Mouse (Mus musculus) urinary bladder, postnatal 4 days (tissue): ENCODE measurements around the gene Gm6034.
A peak's percentile ranks its signal among the peaks of the same experiment; 100 is the strongest.
"Not testable (repeated sequence)": the region's sequence is repeated elsewhere in the genome, so short reads cannot be mapped to it uniquely, and the experiment has no call there.

Source experiments
- DNase-seq, 2 experiments: peaks; one replicate each; pipeline ENCODE4 v3.0.0; 2021 to 2022; ENCODE audit warnings: low spot score in 2 of 2

Gene Gm6034

DNA sequence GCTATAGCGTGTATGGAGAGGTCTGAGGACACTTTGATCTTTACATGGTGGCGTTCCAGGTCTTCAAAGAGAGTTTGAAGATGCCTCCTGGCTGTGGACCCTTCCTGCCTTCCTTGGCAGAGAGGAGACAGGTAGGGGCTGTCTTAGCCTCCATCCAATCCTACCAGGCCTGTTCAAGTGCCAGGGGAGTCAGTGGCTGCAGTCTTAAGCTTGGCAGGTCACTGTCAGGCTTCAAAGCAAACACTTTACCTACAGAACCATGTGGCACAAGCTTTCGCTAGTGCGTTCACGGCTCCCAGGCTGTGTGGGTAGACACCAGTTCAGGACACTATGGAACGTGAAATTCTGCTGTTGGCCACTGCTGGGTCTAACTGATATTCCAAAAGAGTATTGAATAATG is 19.8 kb upstream of the Gm6034 start:
- no peak for DNase-seq

- no peak for DNase-seq
These were observed 18.8 kb upstream of the Gm6034 start for GRCm38 (mm10) chr17:36023710-36024654.

- no peak for DNase-seq
These were observed 17.6 kb upstream of the Gm6034 start for GRCm38 (mm10) chr17:36025197-36025596.

- DNase-seq = no peak
These were observed 16.9 kb upstream of the Gm6034 start for GRCm38 (mm10) chr17:36025901-36026300.

- no peak for DNase-seq
These were observed 15.1 kb upstream of the Gm6034 start for GRCm38 (mm10) chr17:36027663-36028062.

- DNase-seq = no peak
These were observed 13.7 kb upstream of the Gm6034 start for GRCm38 (mm10) chr17:36028879-36029619.

GRCm38 (mm10) chr17:36030046-36030702 is 12.6 kb upstream of the Gm6034 start:
- not testable (repeated sequence) for DNase-seq

DNA sequence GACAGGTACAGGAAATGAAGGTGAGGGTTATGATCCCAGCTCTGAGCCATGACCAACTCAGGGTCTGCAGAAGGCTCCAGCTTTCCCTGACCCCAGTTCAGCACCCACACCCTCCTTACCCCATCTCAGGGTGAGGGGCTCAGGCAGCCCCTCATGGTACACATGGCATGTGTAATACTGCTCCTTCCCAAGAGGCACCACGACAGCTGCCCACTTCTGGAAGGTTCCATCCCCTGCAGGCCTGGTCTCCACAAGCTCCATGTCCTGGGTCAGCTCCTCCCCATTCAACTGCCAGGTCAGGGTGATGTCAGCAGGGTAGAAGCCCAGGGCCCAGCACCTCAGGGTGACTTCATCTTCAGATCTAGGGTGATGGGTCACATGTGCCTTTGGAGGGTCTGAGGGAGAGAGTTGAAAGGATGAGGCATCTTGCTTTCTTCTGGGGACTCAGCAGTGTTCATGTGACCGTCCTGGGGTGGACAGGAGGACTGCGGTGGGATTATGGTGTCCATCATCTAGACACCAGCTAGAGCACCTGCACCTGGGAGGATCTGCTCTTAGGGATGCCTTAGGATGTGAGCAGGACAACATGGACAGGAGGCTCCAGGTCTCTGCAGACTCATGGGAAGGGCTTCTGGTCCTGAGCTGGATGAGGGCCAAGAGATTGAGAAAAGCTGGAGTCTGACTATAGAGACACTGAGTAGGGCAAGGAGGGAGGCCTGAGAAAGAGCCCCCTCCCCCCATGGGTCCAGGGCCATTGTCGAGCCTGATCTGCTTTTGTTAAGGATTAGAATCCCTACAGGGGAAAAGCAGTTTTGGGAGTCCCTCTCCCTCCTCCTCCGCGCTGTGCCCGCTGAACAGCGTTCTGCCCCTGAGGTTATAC is 11.8 kb upstream of the Gm6034 start:
- peak in 1 of 2 experiments; percentile 16 for DNase-seq

DNA sequence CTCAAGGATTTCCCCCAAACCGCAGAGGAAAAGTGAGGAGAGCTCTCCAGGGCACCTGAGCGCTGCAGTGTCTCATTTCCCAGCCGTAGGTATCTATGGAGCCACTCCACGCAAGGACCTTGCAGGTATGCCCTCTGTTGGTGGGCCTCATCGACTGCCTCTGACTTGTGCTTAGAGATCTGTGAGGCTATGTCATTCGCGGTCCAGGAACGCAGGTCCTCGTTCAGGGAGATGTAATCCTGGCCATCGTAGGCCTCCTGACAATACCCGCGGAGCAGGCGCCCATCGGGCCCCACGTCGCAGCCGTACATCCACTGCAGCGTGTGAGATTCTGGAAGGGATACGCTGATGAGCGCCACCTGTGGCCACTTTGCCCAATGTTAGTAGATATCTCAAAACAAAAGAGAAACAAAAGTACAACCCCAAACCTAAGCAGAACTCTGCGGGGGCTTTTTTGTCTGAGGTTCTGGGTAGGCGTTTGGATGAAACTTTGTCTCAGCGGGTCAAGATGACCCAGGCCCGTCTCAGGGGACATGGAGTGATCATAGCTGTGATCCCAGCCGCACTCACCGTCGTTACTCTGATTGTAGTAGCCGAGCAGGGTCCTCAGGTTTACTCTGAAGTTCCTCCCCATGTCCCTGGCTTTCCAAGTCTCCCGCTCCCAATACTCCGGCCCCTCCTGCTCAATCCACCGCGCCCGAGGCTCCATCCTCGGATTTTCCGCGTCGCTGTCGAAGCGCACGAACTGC is 11.0 kb upstream of the Gm6034 start:
- peak in 1 of 2 experiments; percentile 21 for DNase-seq

DNA sequence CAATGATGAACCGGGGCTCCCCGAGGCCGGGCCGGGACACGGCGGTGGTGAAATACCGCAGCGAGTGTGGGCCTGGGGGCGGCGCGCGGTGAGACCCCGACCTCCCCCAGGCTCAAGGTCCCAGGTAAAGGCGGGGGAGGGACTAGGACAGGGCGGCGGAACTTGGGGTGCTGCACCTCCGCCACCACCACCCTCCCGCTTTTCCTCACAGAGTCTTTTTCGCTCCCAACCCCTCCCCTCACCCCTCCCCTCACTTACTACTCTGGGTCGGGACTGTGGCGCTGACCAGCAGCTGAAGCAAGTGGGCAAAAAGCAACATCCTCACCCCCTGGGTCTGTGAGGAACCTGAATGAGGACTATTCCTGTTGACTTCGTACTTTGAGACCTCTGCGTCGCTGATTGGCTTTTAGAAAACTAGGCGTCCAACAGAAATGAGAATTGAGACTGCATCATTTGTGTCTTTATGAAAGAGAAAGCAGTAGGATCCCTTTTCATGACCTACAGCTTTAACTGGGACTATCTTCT is 10.3 kb upstream of the Gm6034 start, which contains the start of gene H2-T23:
H2-T23 (minus strand) TSS at position 505 of the 525 bp plus-strand sequence.
- DNase-seq = peak in 1 of 2 experiments; percentile 37

GRCm38 (mm10) chr17:36034524-36034923 is 8.2 kb upstream of the Gm6034 start:
- not testable (repeated sequence) for DNase-seq

DNA sequence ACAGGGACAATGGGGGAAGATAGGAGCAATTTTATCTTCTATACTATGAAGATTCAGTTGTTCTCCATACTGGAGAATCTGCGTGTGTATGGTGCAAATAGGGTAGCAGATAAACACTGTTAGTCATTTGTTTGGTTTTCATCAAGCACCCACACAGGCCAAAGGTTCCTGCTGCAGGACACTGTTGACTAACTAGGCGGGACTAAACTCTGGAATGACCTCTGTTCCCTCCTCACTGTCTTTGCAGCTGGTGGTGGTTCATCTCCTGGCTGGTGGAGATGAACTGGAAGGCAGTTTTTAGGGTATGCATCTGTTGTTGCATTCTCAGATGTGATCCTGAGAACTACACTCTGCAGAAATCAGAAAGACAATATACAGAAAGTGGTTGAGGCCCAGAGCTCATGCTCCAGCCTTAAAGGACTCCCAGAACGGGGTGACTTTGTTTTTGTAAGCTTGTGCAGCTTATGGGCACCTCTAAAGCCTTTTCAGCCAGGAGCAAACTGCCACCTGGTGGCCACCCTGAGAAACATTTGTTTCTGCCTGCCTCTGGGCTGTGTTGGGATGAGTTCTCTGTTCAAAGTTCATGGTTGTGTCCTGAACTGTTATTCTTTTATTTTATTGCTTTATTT is 7.6 kb upstream of the Gm6034 start:
- peak in 1 of 2 experiments; percentile 35 for DNase-seq

DNA sequence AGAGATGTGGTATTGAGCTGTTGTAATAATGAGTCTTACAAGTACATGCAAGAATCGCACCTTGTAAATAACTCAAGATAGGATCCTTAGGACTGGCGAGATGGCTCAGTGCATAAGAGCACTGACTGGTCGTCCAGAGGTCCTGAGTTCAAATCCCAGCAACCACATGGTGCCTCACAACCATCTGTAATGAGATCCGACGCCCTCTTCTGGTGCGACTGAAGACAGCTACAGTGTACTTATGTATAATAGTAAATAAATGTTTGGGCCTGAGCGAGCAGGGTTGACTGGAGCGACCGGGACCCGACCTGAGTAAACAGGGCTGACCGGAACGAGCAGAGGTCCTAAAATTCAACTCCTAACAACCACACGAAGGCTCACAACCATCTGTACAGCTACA is 6.6 kb upstream of the Gm6034 start:
- peak in 1 of 2 experiments; percentile 15 for DNase-seq

GRCm38 (mm10) chr17:36040604-36041003 is 2.2 kb upstream of the Gm6034 start:
- DNase-seq = not testable (repeated sequence)

DNA sequence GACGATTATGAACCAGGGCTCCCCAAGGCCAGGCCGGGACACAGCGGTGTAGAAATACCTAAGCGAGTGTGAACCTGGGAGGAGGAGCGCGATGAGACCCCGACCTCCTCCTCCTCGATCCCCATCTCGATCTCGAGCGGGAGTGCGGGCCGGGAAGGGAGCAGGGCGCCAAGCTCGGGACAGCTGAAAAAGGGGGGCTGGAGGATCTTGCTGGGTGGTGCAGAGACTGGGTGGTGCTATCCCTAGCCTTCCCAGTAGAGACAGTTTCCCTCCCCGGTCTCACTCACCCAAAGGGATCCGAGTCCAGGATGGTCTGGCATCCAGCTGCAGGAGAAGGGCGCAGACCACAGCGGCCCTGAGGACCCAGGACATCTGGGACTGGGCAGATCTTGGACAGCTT is 706 bp upstream of the Gm6034 start:
- DNase-seq = not testable (repeated sequence)

GRCm38 (mm10) chr17:36043286-36043685 is 525 bp downstream of the Gm6034 start:
- no peak for DNase-seq

DNA sequence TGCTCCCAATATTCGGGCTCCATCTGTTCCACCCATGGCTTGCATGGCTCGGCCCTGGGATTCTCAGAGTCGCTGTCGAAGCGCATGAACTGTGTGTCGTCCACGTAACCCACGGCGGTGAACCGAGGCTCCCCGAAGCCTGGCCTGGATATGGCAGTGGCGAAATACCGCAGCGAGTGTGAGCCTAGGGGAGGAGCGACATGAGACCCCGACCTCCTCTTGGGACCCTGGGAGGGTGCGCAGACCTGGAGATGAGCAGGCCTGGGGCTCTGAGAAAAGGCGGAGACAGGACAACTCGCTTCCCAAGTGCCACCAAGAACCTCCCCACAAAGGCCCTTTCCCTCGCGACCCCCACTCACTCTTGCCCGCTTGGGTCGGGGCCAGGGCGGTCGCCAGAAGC is 15.2 kb downstream of the Gm6034 start:
- not testable (repeated sequence) for DNase-seq

DNA sequence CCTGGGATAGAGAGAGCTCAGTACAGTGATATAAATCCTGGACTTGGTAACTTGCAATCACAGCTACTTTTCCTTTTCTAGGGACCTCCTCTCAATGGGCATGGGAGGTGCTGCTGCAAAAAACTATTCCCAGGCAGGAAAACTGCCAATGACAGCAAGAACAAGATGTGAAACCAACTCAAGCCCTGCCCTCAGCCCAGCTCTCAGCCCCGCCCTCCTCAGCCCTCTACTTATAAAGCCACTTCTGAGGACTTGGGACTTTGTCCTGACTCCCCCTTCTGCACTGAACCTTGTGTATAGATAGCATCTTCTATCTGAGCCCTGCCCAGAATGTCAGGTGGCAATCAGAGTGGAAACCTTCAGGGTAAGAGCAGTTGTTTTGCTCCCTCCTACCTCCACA is 15.6 kb downstream of the Gm6034 start, which contains the start of gene Gm11127:
Gm11127 (minus strand) TSS at position 10 of the 400 bp plus-strand sequence.
- DNase-seq = not testable (repeated sequence)

DNA sequence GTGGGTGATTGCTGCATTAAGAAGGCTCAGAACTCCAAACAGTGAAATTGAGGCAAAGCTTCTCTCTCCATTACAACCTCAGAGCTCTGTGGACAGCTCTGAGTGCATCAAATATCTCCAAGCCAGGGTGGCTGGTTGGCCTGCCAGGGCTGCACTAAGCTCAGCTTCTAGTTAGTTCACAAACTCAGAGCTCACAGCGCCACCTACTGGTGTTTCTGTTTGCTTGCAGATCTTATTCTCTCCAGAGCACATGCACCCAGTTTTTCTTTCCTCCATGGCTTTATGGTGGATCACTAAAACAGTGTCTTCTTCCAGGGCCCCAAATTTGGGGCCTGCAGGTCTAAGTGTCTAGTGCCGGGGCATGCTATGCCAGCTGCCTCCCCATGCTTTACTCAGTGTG is 18.1 kb downstream of the Gm6034 start:
- DNase-seq = peak; percentile 66 to 90
